Mouse (Mus musculus): ENCODE data around the gene Olfr204. TPM values are rescaled to one million over a fixed set of nuclear protein-coding genes. Genes with fewer than 3 reads are reported as not detected.
"Not testable (repeated sequence)": the region's sequence is repeated elsewhere in the genome, so short reads cannot be mapped to it uniquely, and the experiment has no call there.

Gene Olfr204
- polyA plus RNA-seq, 1 experiment: not detected

DNA sequence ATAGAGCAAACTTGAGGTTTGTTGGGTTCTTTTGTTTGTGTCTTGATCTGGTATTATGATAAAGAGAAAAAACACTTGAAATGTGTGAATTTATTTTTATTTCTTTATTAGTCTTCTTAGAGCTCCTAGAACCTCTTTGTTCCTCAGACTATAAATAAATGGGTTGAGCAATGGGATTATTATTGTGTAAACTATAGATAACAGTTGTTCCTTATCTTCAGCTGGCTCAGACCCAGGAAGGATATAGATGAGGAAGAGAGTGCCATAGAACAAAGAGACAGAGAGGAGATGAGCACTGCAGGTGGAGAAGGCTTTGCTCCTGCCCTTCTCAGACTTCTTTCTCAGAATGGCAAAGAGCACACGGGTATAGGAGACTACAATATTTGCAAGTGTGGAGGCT is 34.6 kb downstream of the Olfr204 start:
- H3K4me1 ChIP-seq (ENCODE audit: control insufficient read depth, insufficient read depth, insufficient read length, low read length): no peaks in the 10 kb centered on the region
- no peak for TF ChIP-seq CTCF (IDR thresholded peaks at IDR 0.05; ENCODE audit: extremely low read depth, insufficient read length, insufficient replicate concordance, low read depth, low read length)
- no peak overlapping the region for H3K27ac ChIP-seq (ENCODE audit: insufficient read depth, low read depth, low read length)
- no peaks in the 10 kb centered on the region for H3K36me3 ChIP-seq (ENCODE audit: control insufficient read depth, insufficient read depth, low read length)
- H3K27me3 ChIP-seq (ENCODE audit: control insufficient read depth, insufficient read depth, low read length): no peaks in the 10 kb centered on the region
- WGBS: 43% methylated on average over 1 of the region's 1 CpGs
- H3K4me3 ChIP-seq (ENCODE audit: low read depth, low read length): no peak overlapping the region

DNA sequence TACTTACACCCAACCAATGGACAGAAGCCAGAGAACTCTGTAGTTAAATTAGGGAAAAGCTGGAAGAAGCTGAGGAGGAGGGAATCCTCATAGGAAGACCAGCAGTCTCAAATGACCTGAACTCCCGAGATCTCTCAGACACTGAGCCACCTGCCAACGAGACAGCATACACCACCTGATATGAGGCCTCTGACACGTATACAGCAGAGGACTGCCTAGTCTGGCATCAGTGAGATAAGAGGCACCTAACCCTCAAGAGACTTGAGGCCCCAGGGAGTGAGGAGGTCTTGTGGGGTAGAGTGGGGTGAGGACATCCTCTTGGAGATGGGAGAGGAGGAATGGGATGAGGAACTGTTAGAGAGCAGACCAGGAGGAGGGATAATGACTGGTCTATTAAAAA is 37.5 kb downstream of the Olfr204 start:
- no peak for TF ChIP-seq CTCF (IDR thresholded peaks at IDR 0.05; ENCODE audit: extremely low read depth, insufficient read length, insufficient replicate concordance, low read depth, low read length)
- TF ChIP-seq POLR2A (IDR thresholded peaks at IDR 0.05; ENCODE audit: low read depth, low read length): no peak
- no peaks in the 10 kb centered on the region for H3K36me3 ChIP-seq (ENCODE audit: control insufficient read depth, insufficient read depth, low read length)
- no peak overlapping the region for H3K4me3 ChIP-seq (ENCODE audit: low read depth, low read length)
- WGBS: 43% methylated on average over 3 of the region's 3 CpGs
- no peaks in the 10 kb centered on the region for H3K4me1 ChIP-seq (ENCODE audit: control insufficient read depth, insufficient read depth, insufficient read length, low read length)
- no peaks in the 10 kb centered on the region for H3K27me3 ChIP-seq (ENCODE audit: control insufficient read depth, insufficient read depth, low read length)
- no peak overlapping the region for H3K27ac ChIP-seq (ENCODE audit: insufficient read depth, low read depth, low read length)

DNA sequence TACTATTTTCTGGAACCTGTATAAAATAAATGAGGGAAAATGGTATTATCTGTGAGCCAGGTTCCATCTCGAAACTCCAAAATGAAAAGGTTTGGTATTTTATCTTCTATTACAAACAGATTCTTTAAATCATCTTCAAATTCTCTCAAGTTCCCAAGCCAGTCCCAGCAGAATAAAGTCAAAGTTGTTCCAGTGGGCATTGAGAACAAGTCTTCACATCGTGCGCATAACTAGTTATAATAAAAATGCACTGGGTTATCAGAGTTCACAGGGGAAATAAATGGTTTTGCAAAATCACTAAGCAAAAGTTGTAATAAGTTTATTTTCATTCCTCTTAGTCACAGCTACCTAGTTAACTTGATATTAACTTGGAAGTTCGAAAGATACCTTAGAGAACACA is 45.5 kb downstream of the Olfr204 start, which contains the start of gene Olfr201:
Gene Olfr201 (minus strand): TSS at position 101 of the 400 bp plus-strand sequence.
- H3K4me1 ChIP-seq (ENCODE audit: control insufficient read depth, insufficient read depth, insufficient read length, low read length); H3K36me3 ChIP-seq (ENCODE audit: control insufficient read depth, insufficient read depth, low read length); H3K27me3 ChIP-seq (ENCODE audit: control insufficient read depth, insufficient read depth, low read length); H3K4me3 ChIP-seq (ENCODE audit: low read depth, low read length); H3K27ac ChIP-seq (ENCODE audit: insufficient read depth, low read depth, low read length): not testable (repeated sequence)
- WGBS: 84% methylated on average over 4 of the region's 4 CpGs

DNA sequence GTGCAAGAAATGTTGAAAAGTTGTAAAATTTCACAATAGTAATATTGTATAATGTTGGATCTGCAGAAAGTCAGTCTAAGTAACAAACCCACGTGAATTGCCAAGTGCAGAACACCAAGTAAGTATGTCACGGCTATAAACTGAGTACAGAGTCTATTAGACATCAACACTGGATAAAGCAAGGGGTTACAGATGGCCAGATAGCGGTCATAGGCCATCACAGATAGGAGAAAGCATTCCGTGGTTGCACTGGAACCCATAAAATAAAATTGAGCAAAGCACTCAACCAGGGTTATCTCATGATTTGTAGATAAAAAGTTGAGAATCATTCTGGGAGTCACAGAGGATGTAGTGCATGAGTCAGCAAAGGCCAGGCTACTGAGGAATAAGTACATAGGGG is 49.0 kb downstream of the Olfr204 start:
- H3K27me3 ChIP-seq (ENCODE audit: control insufficient read depth, insufficient read depth, low read length); H3K27ac ChIP-seq (ENCODE audit: insufficient read depth, low read depth, low read length); H3K4me1 ChIP-seq (ENCODE audit: control insufficient read depth, insufficient read depth, insufficient read length, low read length); H3K4me3 ChIP-seq (ENCODE audit: low read depth, low read length); H3K36me3 ChIP-seq (ENCODE audit: control insufficient read depth, insufficient read depth, low read length): not testable (repeated sequence)
- WGBS: 52% methylated on average over 4 of the region's 4 CpGs

Other genes starting within 250 kb of the Olfr204 start
- not detected in 2 replicates for gene Olfr190, start 240.2 kb downstream of the Olfr204 start, polyA plus RNA-seq (2012; rRNA removed)
- not detected in 2 replicates for gene Olfr191, start 228.4 kb downstream of the Olfr204 start, polyA plus RNA-seq (2012; rRNA removed)
- gene Olfr193, start 206.4 kb downstream of the Olfr204 start, polyA plus RNA-seq (2012; rRNA removed): not detected in 2 replicates
- gene Olfr194, start 197.2 kb downstream of the Olfr204 start, polyA plus RNA-seq (2012; rRNA removed): not detected in 2 replicates
- gene Olfr195, start 171.2 kb downstream of the Olfr204 start, polyA plus RNA-seq (2012; rRNA removed): not detected in 2 replicates
- gene Olfr196, start 147.8 kb downstream of the Olfr204 start, polyA plus RNA-seq (2012; rRNA removed): not detected in 2 replicates
- not detected in 2 replicates for gene Olfr198, start 114.7 kb downstream of the Olfr204 start, polyA plus RNA-seq (2012; rRNA removed)
- not detected in 2 replicates for gene Olfr199, start 98.5 kb downstream of the Olfr204 start, polyA plus RNA-seq (2012; rRNA removed)
- not detected in 2 replicates for gene Olfr201, start 45.6 kb downstream of the Olfr204 start, polyA plus RNA-seq (2012; rRNA removed)
- not detected in 2 replicates for gene Olfr202, start 31.5 kb downstream of the Olfr204 start, polyA plus RNA-seq (2012; rRNA removed)
- not detected in 2 replicates for gene Olfr203, start 19.4 kb downstream of the Olfr204 start, polyA plus RNA-seq (2012; rRNA removed)
- not detected in 2 replicates for gene Olfr205, start 12.9 kb upstream of the Olfr204 start, polyA plus RNA-seq (2012; rRNA removed)
- not detected in 2 replicates for gene Olfr206, start 31.0 kb upstream of the Olfr204 start, polyA plus RNA-seq (2012; rRNA removed)
- gene Olfr209, start 45.7 kb upstream of the Olfr204 start, polyA plus RNA-seq (2012; rRNA removed): not detected in 2 replicates
- not detected in 2 replicates for gene Gabrr3, start 89.1 kb upstream of the Olfr204 start, polyA plus RNA-seq (2012; rRNA removed)
- 1.3 and 1.5 TPM in 2 replicates for gene Riox2, start 153.5 kb upstream of the Olfr204 start, polyA plus RNA-seq (2012; rRNA removed)

Measured in small intestine, adult 2 months (tissue).